Mouse (Mus musculus): ENCODE results near the gene Snrnp35. TPM values are rescaled to one million over a fixed set of nuclear protein-coding genes. Genes with fewer than 3 reads are reported as not detected.
"Not testable (repeated sequence)": the region's sequence is repeated elsewhere in the genome, so short reads cannot be mapped to it uniquely, and the experiment has no call there.

Gene Snrnp35
- polyA plus RNA-seq, 1 experiment from 2014 or later, result 24.3 TPM

GRCm38 (mm10) chr5:124450051-124450450 is 32.9 kb upstream of the Snrnp35 start:
- no peaks in the 10 kb centered on the region for H3K9me3 ChIP-seq
- 89% methylated on average over 7 of the region's 7 CpGs for WGBS
- H3K36me3 ChIP-seq, result peaks cover 78% of the 10 kb centered on the region
- H3K9ac ChIP-seq, result peak overlapping the region; percentile 13; the same call in 1 of the 2 replicates
- ATAC-seq (ENCODE audit: low FRiP score, low read depth), result no peak
- peaks cover 26% of the 10 kb centered on the region for H3K4me1 ChIP-seq
- no peaks in the 10 kb centered on the region for H3K27me3 ChIP-seq
- no peak overlapping the region for H3K27ac ChIP-seq
- no peak overlapping the region for H3K4me2 ChIP-seq (replicated peaks)
- no peak overlapping the region for H3K4me3 ChIP-seq

GRCm38 (mm10) chr5:124450641-124451340 is 32.1 kb upstream of the Snrnp35 start:
- H3K4me2 ChIP-seq (replicated peaks), result no peak overlapping the region
- H3K36me3 ChIP-seq, result peaks cover 85% of the 10 kb centered on the region
- H3K27me3 ChIP-seq, result no peaks in the 10 kb centered on the region
- 80% methylated on average over 16 of the region's 16 CpGs for WGBS
- H3K4me3 ChIP-seq, result no peak overlapping the region
- no peak overlapping the region for H3K27ac ChIP-seq
- H3K4me1 ChIP-seq, result peaks cover 26% of the 10 kb centered on the region
- no peak for ATAC-seq (ENCODE audit: low FRiP score, low read depth)
- H3K9ac ChIP-seq, result peak overlapping the region; percentile 13; the same call in 1 of the 2 replicates
- no peaks in the 10 kb centered on the region for H3K9me3 ChIP-seq

GRCm38 (mm10) chr5:124452494-124453228 is 30.3 kb upstream of the Snrnp35 start:
- no peak overlapping the region for H3K4me3 ChIP-seq

GRCm38 (mm10) chr5:124453339-124454081 is 29.4 kb upstream of the Snrnp35 start:
- Histone ChIP-seq H3K4me1 (peaks cover 10% of the 10 kb centered on the region), H3K27ac (no peak overlapping the region), H3K4me3 (no peak overlapping the region), H3K36me3 (peaks cover 99% of the 10 kb centered on the region), H3K9me3 (no peaks in the 10 kb centered on the region), H3K4me2 (replicated peaks) (no peak overlapping the region), H3K9ac (no peak overlapping the region), H3K27me3 (no peaks in the 10 kb centered on the region)
- no peak for ATAC-seq (ENCODE audit: low FRiP score, low read depth)
- WGBS, result 88% methylated on average over 13 of the region's 13 CpGs

More at GRCm38 (mm10) chr5:124452494-124453228, 30.3 kb upstream of the Snrnp35 start:
- ATAC-seq (ENCODE audit: low FRiP score, low read depth), result no peak
- no peak overlapping the region for H3K4me2 ChIP-seq (replicated peaks)
- H3K9ac ChIP-seq, result no peak overlapping the region
- H3K27ac ChIP-seq, result peak overlapping the region; percentile 39; the same call in 1 of the 2 replicates
- no peaks in the 10 kb centered on the region for H3K9me3 ChIP-seq
- peaks cover 10% of the 10 kb centered on the region for H3K4me1 ChIP-seq
- no peaks in the 10 kb centered on the region for H3K27me3 ChIP-seq
- peaks cover 99% of the 10 kb centered on the region for H3K36me3 ChIP-seq
- WGBS, result 80% methylated on average over 15 of the region's 15 CpGs

- H3K4me2 ChIP-seq (replicated peaks), result no peak overlapping the region
- H3K27ac ChIP-seq, result no peak overlapping the region
- peaks cover 99% of the 10 kb centered on the region for H3K36me3 ChIP-seq
- WGBS, result 89% methylated on average over 1 of the region's 1 CpGs
- no peaks in the 10 kb centered on the region for H3K27me3 ChIP-seq
- no peaks in the 10 kb centered on the region for H3K9me3 ChIP-seq
- H3K9ac ChIP-seq, result no peak overlapping the region
- no peak overlapping the region for H3K4me3 ChIP-seq
- peaks cover 7% of the 10 kb centered on the region for H3K4me1 ChIP-seq
- no peak for ATAC-seq (ENCODE audit: low FRiP score, low read depth)
Observed at GRCm38 (mm10) chr5:124454082-124454419, 28.9 kb upstream of the Snrnp35 start.

- Histone ChIP-seq H3K36me3 (peaks cover 96% of the 10 kb centered on the region), H3K27ac (no peak overlapping the region), H3K27me3 (no peaks in the 10 kb centered on the region), H3K9me3 (no peaks in the 10 kb centered on the region), H3K4me2 (replicated peaks) (no peak overlapping the region), H3K9ac (no peak overlapping the region), H3K4me3 (no peak overlapping the region), H3K4me1 (no peaks in the 10 kb centered on the region)
- 95% methylated on average over 6 of the region's 6 CpGs for WGBS
- ATAC-seq (ENCODE audit: low FRiP score, low read depth), result no peak
Observed at GRCm38 (mm10) chr5:124456762-124457161, 26.2 kb upstream of the Snrnp35 start.

GRCm38 (mm10) chr5:124460922-124461321 is 22.0 kb upstream of the Snrnp35 start:
- not testable (repeated sequence) for ATAC-seq (ENCODE audit: low FRiP score, low read depth); H3K27me3 ChIP-seq; H3K9me3 ChIP-seq; H3K9ac ChIP-seq; H3K4me2 ChIP-seq (replicated peaks); H3K4me1 ChIP-seq; H3K4me3 ChIP-seq; H3K27ac ChIP-seq
- H3K36me3 ChIP-seq, result peaks cover 81% of the 10 kb centered on the region
- 95% methylated on average over 14 of the region's 14 CpGs for WGBS

GRCm38 (mm10) chr5:124462297-124463025 is 20.5 kb upstream of the Snrnp35 start:
- 93% methylated on average over 8 of the region's 8 CpGs for WGBS
- Histone ChIP-seq H3K9ac (no peak overlapping the region), H3K36me3 (peaks cover 76% of the 10 kb centered on the region), H3K4me1 (no peaks in the 10 kb centered on the region), H3K9me3 (no peaks in the 10 kb centered on the region), H3K27me3 (no peaks in the 10 kb centered on the region), H3K27ac (no peak overlapping the region), H3K4me3 (no peak overlapping the region), H3K4me2 (replicated peaks) (no peak overlapping the region)
- no peak for ATAC-seq (ENCODE audit: low FRiP score, low read depth)

- Histone ChIP-seq H3K9me3 (no peaks in the 10 kb centered on the region), H3K9ac (no peak overlapping the region), H3K27ac (no peak overlapping the region), H3K4me1 (no peaks in the 10 kb centered on the region), H3K4me3 (no peak overlapping the region), H3K36me3 (peaks cover 76% of the 10 kb centered on the region), H3K27me3 (no peaks in the 10 kb centered on the region), H3K4me2 (replicated peaks) (no peak overlapping the region)
- 85% methylated on average over 5 of the region's 5 CpGs for WGBS
- no peak for ATAC-seq (ENCODE audit: low FRiP score, low read depth)
Observed at GRCm38 (mm10) chr5:124463462-124463861, 19.5 kb upstream of the Snrnp35 start.

GRCm38 (mm10) chr5:124464905-124465304 is 18.0 kb upstream of the Snrnp35 start:
- Histone ChIP-seq H3K4me3 (no peak overlapping the region), H3K4me1 (no peaks in the 10 kb centered on the region), H3K4me2 (replicated peaks) (no peak overlapping the region), H3K27ac (no peak overlapping the region), H3K27me3 (no peaks in the 10 kb centered on the region), H3K36me3 (peaks cover 76% of the 10 kb centered on the region), H3K9me3 (no peaks in the 10 kb centered on the region), H3K9ac (no peak overlapping the region)
- no peak for ATAC-seq (ENCODE audit: low FRiP score, low read depth)

GRCm38 (mm10) chr5:124467766-124468165 is 15.2 kb upstream of the Snrnp35 start:
- H3K4me3 ChIP-seq, result no peak overlapping the region
- no peak for ATAC-seq (ENCODE audit: low FRiP score, low read depth)
- H3K9me3 ChIP-seq, result no peaks in the 10 kb centered on the region
- H3K4me1 ChIP-seq, result no peaks in the 10 kb centered on the region
- no peak overlapping the region for H3K27ac ChIP-seq
- H3K36me3 ChIP-seq, result peaks cover 53% of the 10 kb centered on the region
- H3K4me2 ChIP-seq (replicated peaks), result no peak overlapping the region
- no peak overlapping the region for H3K9ac ChIP-seq
- H3K27me3 ChIP-seq, result no peaks in the 10 kb centered on the region
- 90% methylated on average over 1 of the region's 1 CpGs for WGBS

GRCm38 (mm10) chr5:124468365-124468764 is 14.6 kb upstream of the Snrnp35 start:
- no peaks in the 10 kb centered on the region for H3K27me3 ChIP-seq
- WGBS, result 93% methylated on average over 7 of the region's 7 CpGs
- H3K27ac ChIP-seq, result no peak overlapping the region
- H3K36me3 ChIP-seq, result peaks cover 47% of the 10 kb centered on the region
- H3K4me1 ChIP-seq, result no peaks in the 10 kb centered on the region
- no peak overlapping the region for H3K4me2 ChIP-seq (replicated peaks)
- no peak for ATAC-seq (ENCODE audit: low FRiP score, low read depth)
- no peak overlapping the region for H3K4me3 ChIP-seq
- no peaks in the 10 kb centered on the region for H3K9me3 ChIP-seq
- H3K9ac ChIP-seq, result no peak overlapping the region

Measured in limb, embryonic 13.5 days (tissue).